Mouse (Mus musculus): ENCODE measurements at regions not wholly inside any gene's neighbourhood (a gene's known extent, or its start where the extent isn't known, plus 50 kb on each side); places are given as distances from the start of the nearest gene placed in this dataset.

- no peak for DNase-seq (ENCODE audit: low spot score)
Observed at GRCm38 (mm10) chr9:13978842-13979241, 151.3 kb downstream of the Fam76b start.

GRCm38 (mm10) chr9:13987486-13987885 lies 160.0 kb downstream of the Fam76b start:
- no peak for DNase-seq (ENCODE audit: low spot score)

- DNase-seq (ENCODE audit: low spot score): peak; percentile 15
Observed at GRCm38 (mm10) chr9:13988901-13989300, 161.4 kb downstream of the Fam76b start.

- DNase-seq (ENCODE audit: low spot score): no peak
Observed at GRCm38 (mm10) chr9:13990960-13991359, 163.4 kb downstream of the Fam76b start.

- DNase-seq (ENCODE audit: low spot score): no peak
Observed at GRCm38 (mm10) chr9:13992728-13993127, 165.2 kb downstream of the Fam76b start.

GRCm38 (mm10) chr9:13999358-13999757 lies 171.8 kb downstream of the Fam76b start:
- DNase-seq (ENCODE audit: low spot score): no peak

GRCm38 (mm10) chr9:14001517-14001916 lies 174.0 kb downstream of the Fam76b start:
- no peak for DNase-seq (ENCODE audit: low spot score)

- DNase-seq (ENCODE audit: low spot score): peak; percentile 18
Observed at GRCm38 (mm10) chr9:14002236-14002635, 174.7 kb downstream of the Fam76b start.

GRCm38 (mm10) chr9:14003163-14003562 lies 175.6 kb downstream of the Fam76b start:
- no peak for DNase-seq (ENCODE audit: low spot score)

- no peak for DNase-seq (ENCODE audit: low spot score)
Observed at GRCm38 (mm10) chr9:14006233-14006984, 178.9 kb downstream of the Fam76b start.

GRCm38 (mm10) chr9:14009451-14009850 lies 181.9 kb downstream of the Fam76b start:
- DNase-seq (ENCODE audit: low spot score): no peak

- DNase-seq (ENCODE audit: low spot score): no peak
Observed at GRCm38 (mm10) chr9:14010261-14010949, 182.9 kb downstream of the Fam76b start.

- no peak for DNase-seq (ENCODE audit: low spot score)
Observed at GRCm38 (mm10) chr9:14024216-14024615, 196.7 kb downstream of the Fam76b start.

- DNase-seq (ENCODE audit: low spot score): no peak
Observed at GRCm38 (mm10) chr9:14024701-14025100, 197.2 kb downstream of the Fam76b start.

GRCm38 (mm10) chr9:14028056-14028455 lies 200.5 kb downstream of the Fam76b start:
- DNase-seq (ENCODE audit: low spot score): no peak

- no peak for DNase-seq (ENCODE audit: low spot score)
Observed at GRCm38 (mm10) chr9:14031358-14032047, 204.0 kb downstream of the Fam76b start.

GRCm38 (mm10) chr9:14032048-14032362 lies 204.5 kb downstream of the Fam76b start:
- no peak for DNase-seq (ENCODE audit: low spot score)

- DNase-seq (ENCODE audit: low spot score): no peak
Observed at GRCm38 (mm10) chr9:14035526-14035925, 208.0 kb downstream of the Fam76b start.

- no peak for DNase-seq (ENCODE audit: low spot score)
Observed at GRCm38 (mm10) chr9:14041900-14042435, 214.5 kb downstream of the Fam76b start.

GRCm38 (mm10) chr9:14048224-14048623 lies 220.7 kb downstream of the Fam76b start:
- peak; percentile 21 for DNase-seq (ENCODE audit: low spot score)

- DNase-seq (ENCODE audit: low spot score): no peak
Observed at GRCm38 (mm10) chr9:14053704-14054103, 221.2 kb upstream of the Sesn3 start.

GRCm38 (mm10) chr9:14056410-14057172 lies 218.3 kb upstream of the Sesn3 start:
- no peak for DNase-seq (ENCODE audit: low spot score)

All from layer of hippocampus, adult 11-12 months (tissue).